Mouse (Mus musculus): Measurements from ENCODE around the gene Rab1a.

- TF ChIP-seq POLR2A (IDR thresholded peaks at IDR 0.05; ENCODE audit: borderline replicate concordance, extremely low read depth, low read depth, low read length) (no peak), CTCF (IDR thresholded peaks at IDR 0.05; ENCODE audit: insufficient read depth, low read length) (0 out of 2 replicates have a peak, but pooled peaks have one; percentile 12)
Observed at GRCm38 (mm10) chr11:20231128-20231878, 30.1 kb downstream of the Rab1a start.
